Mouse (Mus musculus): ENCODE results near the gene Slc26a5. TPM values are rescaled to one million over a fixed set of nuclear protein-coding genes. Genes with fewer than 3 reads are reported as not detected.

The Slc26a5 gene
- total RNA-seq (2015; ENCODE audit: low replicate concordance) (not detected in 2 replicates), total RNA-seq (2017; ENCODE audit: low replicate concordance) (not detected in 2 replicates)

- no peak for ATAC-seq (replicated peaks; ENCODE audit: low FRiP score, poor library complexity, severe bottlenecking)
Observed at GRCm38 (mm10) chr5:21865346-21866107, at the start of gene Slc26a5. Gene Slc26a5 (minus strand): TSS chr5:21865604.

GRCm38 (mm10) chr5:21914776-21915175 lies 49.4 kb upstream of the Slc26a5 start:
- no peak for ATAC-seq (replicated peaks; ENCODE audit: low FRiP score, poor library complexity, severe bottlenecking)

- ATAC-seq (replicated peaks; ENCODE audit: low FRiP score, poor library complexity, severe bottlenecking) = no peak
Observed at GRCm38 (mm10) chr5:21912835-21913530, 47.6 kb upstream of the Slc26a5 start.

- ATAC-seq (replicated peaks; ENCODE audit: low FRiP score, poor library complexity, severe bottlenecking) = no peak
Observed at GRCm38 (mm10) chr5:21910726-21911125, 45.3 kb upstream of the Slc26a5 start.

GRCm38 (mm10) chr5:21909713-21910112 lies 44.3 kb upstream of the Slc26a5 start:
- ATAC-seq (replicated peaks; ENCODE audit: low FRiP score, poor library complexity, severe bottlenecking) = no peak

- ATAC-seq (replicated peaks; ENCODE audit: low FRiP score, poor library complexity, severe bottlenecking) = no peak
Observed at GRCm38 (mm10) chr5:21901411-21901810, 36.0 kb upstream of the Slc26a5 start.

GRCm38 (mm10) chr5:21900891-21901290 lies 35.5 kb upstream of the Slc26a5 start:
- ATAC-seq (replicated peaks; ENCODE audit: low FRiP score, poor library complexity, severe bottlenecking) = no peak

GRCm38 (mm10) chr5:21898875-21899274 lies 33.5 kb upstream of the Slc26a5 start:
- ATAC-seq (replicated peaks; ENCODE audit: low FRiP score, poor library complexity, severe bottlenecking) = no peak

- ATAC-seq (replicated peaks; ENCODE audit: low FRiP score, poor library complexity, severe bottlenecking) = no peak
Observed at GRCm38 (mm10) chr5:21896586-21896985, 31.2 kb upstream of the Slc26a5 start.

GRCm38 (mm10) chr5:21894168-21894567 lies 28.8 kb upstream of the Slc26a5 start:
- no peak for ATAC-seq (replicated peaks; ENCODE audit: low FRiP score, poor library complexity, severe bottlenecking)

GRCm38 (mm10) chr5:21866750-21867149 lies 1.3 kb upstream of the Slc26a5 start:
- ATAC-seq (replicated peaks; ENCODE audit: low FRiP score, poor library complexity, severe bottlenecking) = no peak

GRCm38 (mm10) chr5:21866311-21866712 lies 908 bp upstream of the Slc26a5 start:
- ATAC-seq (replicated peaks; ENCODE audit: low FRiP score, poor library complexity, severe bottlenecking) = no peak

GRCm38 (mm10) chr5:21858653-21859052 lies 6.8 kb downstream of the Slc26a5 start:
- ATAC-seq (replicated peaks; ENCODE audit: low FRiP score, poor library complexity, severe bottlenecking) = no peak

- ATAC-seq (replicated peaks; ENCODE audit: low FRiP score, poor library complexity, severe bottlenecking) = no peak
Observed at GRCm38 (mm10) chr5:21851679-21852340, 13.6 kb downstream of the Slc26a5 start.

GRCm38 (mm10) chr5:21847438-21847837 lies 18.0 kb downstream of the Slc26a5 start:
- no peak for ATAC-seq (replicated peaks; ENCODE audit: low FRiP score, poor library complexity, severe bottlenecking)

GRCm38 (mm10) chr5:21846616-21847290 lies 18.7 kb downstream of the Slc26a5 start:
- no peak for ATAC-seq (replicated peaks; ENCODE audit: low FRiP score, poor library complexity, severe bottlenecking)

- no peak for ATAC-seq (replicated peaks; ENCODE audit: low FRiP score, poor library complexity, severe bottlenecking)
Observed at GRCm38 (mm10) chr5:21844676-21845075, 20.7 kb downstream of the Slc26a5 start.

- no peak for ATAC-seq (replicated peaks; ENCODE audit: low FRiP score, poor library complexity, severe bottlenecking)
Observed at GRCm38 (mm10) chr5:21831761-21832160, 33.6 kb downstream of the Slc26a5 start.

- ATAC-seq (replicated peaks; ENCODE audit: low FRiP score, poor library complexity, severe bottlenecking) = no peak
Observed at GRCm38 (mm10) chr5:21828855-21829254, 36.5 kb downstream of the Slc26a5 start.

GRCm38 (mm10) chr5:21827643-21828042 lies 37.8 kb downstream of the Slc26a5 start:
- ATAC-seq (replicated peaks; ENCODE audit: low FRiP score, poor library complexity, severe bottlenecking) = no peak
